ENCODE assay signal across 28 mouse cellular contexts in genomic region chr6:37926751-37927150, GRCm38 (mm10).
"Had no signal": no experiment of that assay in that cellular context is flagged by ENCODE, and none has a peak within 500 bp of the region (broad histone marks: within the 10 kb centered on the region; RNA-seq: fewer than 3 reads in every experiment).

No protein-coding gene starts in this region.

- H3K4me1 ChIP-seq: embryonic facial prominence, embryonic 10.5 days; embryonic facial prominence, embryonic 12.5 days; embryonic facial prominence, embryonic 13.5 days; embryonic facial prominence, embryonic 15.5 days; forebrain, embryonic 10.5 days; forebrain, embryonic 12.5 days; forebrain, embryonic 13.5 days; forebrain, embryonic 15.5 days had no signal

- ATAC-seq: forebrain, embryonic 13.5 days; forebrain, embryonic 14.5 days; forebrain, embryonic 15.5 days; forebrain, embryonic 16.5 days; forebrain, postnatal 0 days had no signal

- H3K9ac ChIP-seq: embryonic facial prominence, embryonic 12.5 days; embryonic facial prominence, embryonic 13.5 days; embryonic facial prominence, embryonic 15.5 days; forebrain, embryonic 12.5 days; forebrain, embryonic 13.5 days; forebrain, embryonic 15.5 days; forebrain, postnatal 0 days had no signal

- H3K4me3 ChIP-seq: embryonic facial prominence, embryonic 10.5 days; embryonic facial prominence, embryonic 12.5 days; embryonic facial prominence, embryonic 13.5 days; embryonic facial prominence, embryonic 15.5 days; erythroblast, embryonic 14.5 days; forebrain, embryonic 10.5 days; forebrain, embryonic 12.5 days; forebrain, embryonic 13.5 days; forebrain, embryonic 15.5 days; gastrocnemius, adult 2 months; heart, adult 2 months had no signal

- DNase-seq: cerebellum, adult 2 months; cerebellum, adult 8-10 months; cerebellum, adult 9-10 months; cerebellum, adult 9-11 months; cerebellum, postnatal 10 days; cerebellum, postnatal 14 days; cerebellum, postnatal 25 days; cerebellum, postnatal 36 days; embryo, embryonic 11 days; forebrain, postnatal 0 days; gastrocnemius, adult 2 months; gastrocnemius, postnatal 10 days; gastrocnemius, postnatal 14 days; gastrocnemius, postnatal 25 days; gastrocnemius, postnatal 36 days; heart, adult 18-20 months; heart, adult 2 months had no signal

- H3K4me2 ChIP-seq: embryonic facial prominence, embryonic 12.5 days; embryonic facial prominence, embryonic 13.5 days; embryonic facial prominence, embryonic 15.5 days; forebrain, embryonic 12.5 days; forebrain, embryonic 13.5 days; forebrain, embryonic 15.5 days had no signal

- H3K27ac ChIP-seq: embryonic facial prominence, embryonic 10.5 days; embryonic facial prominence, embryonic 12.5 days; embryonic facial prominence, embryonic 13.5 days; embryonic facial prominence, embryonic 15.5 days; forebrain, embryonic 10.5 days; forebrain, embryonic 12.5 days; forebrain, embryonic 13.5 days; forebrain, embryonic 15.5 days; gastrocnemius, adult 2 months; heart, adult 2 months had no signal

- H3K9me3 ChIP-seq: embryonic facial prominence, embryonic 10.5 days; embryonic facial prominence, embryonic 12.5 days; embryonic facial prominence, embryonic 13.5 days; embryonic facial prominence, embryonic 15.5 days; forebrain, embryonic 12.5 days; forebrain, embryonic 13.5 days; forebrain, embryonic 15.5 days had no signal

- H3K27me3 ChIP-seq: embryonic facial prominence, embryonic 12.5 days; embryonic facial prominence, embryonic 13.5 days; embryonic facial prominence, embryonic 15.5 days; forebrain, embryonic 12.5 days; forebrain, embryonic 13.5 days; forebrain, embryonic 15.5 days had no signal
